Mouse (Mus musculus): ENCODE data around the gene Ucn.

DNA sequence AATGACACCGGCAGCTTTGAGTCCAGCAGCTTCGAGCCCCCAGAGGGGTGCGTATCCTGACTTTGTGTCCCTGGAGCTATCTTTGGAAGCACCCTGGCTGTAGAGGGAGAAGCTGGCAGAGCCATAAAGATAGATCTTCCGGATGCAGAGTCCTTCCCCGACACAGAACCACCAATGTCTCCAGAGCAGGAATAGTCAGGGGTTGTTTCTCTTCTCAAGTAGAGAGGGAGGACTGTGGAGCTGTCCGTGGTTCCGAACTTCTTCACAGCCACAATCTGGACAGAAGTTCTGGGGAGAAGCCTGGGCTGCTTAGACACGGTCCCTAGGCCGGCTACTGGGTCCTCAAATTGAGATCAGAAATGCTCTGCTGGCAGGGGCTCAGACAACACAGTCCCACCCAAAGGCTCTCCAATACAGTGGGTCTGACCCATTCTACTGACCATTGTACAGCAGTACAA, 368 bp upstream of the Ucn start:
- no peak for TF ChIP-seq CTCF (IDR thresholded peaks at IDR 0.05 in 2 of 3, conservative IDR thresholded peaks at IDR 0.05 in 1 of 3; ENCODE audit: control insufficient read depth in 1 of 3, insufficient read depth in 1 of 3, low read depth in 2 of 3, low read length in 3 of 3, poor library complexity in 1 of 3, severe bottlenecking in 1 of 3)
- TF ChIP-seq POLR2A (IDR thresholded peaks at IDR 0.05; ENCODE audit: control insufficient read depth in 1 of 2, insufficient read depth in 1 of 2, low read depth in 1 of 2, low read length in 2 of 2, poor library complexity in 1 of 2), result no peak
- TF ChIP-seq ZC3H11A (IDR thresholded peaks at IDR 0.05; ENCODE audit: low read depth, low read length), result no peak
- no peak for TF ChIP-seq MEF2A (IDR thresholded peaks at IDR 0.05; ENCODE audit: extremely low read depth, insufficient replicate concordance, low read depth, low read length, poor library complexity, severe bottlenecking)
- TF ChIP-seq USF1 (IDR thresholded peaks at IDR 0.05; ENCODE audit: low read depth, low read length), result no peak
- TF ChIP-seq TAL1 (IDR thresholded peaks at IDR 0.05; ENCODE audit: low read length), result no peak
- no peak for TF ChIP-seq NRF1 (IDR thresholded peaks at IDR 0.05; ENCODE audit: insufficient read depth, low read depth, low read length, poor library complexity, severe bottlenecking)
- no peak for TF ChIP-seq GABPA (IDR thresholded peaks at IDR 0.05; ENCODE audit: low read depth, low read length)

All from MEL (cell line).